Comparison of ENCODE assay signal across 22 mouse cellular contexts in genomic region chr10:58633507-58633906, GRCm38 (mm10). TPM values are rescaled to one million over a fixed set of nuclear protein-coding genes. Genes with fewer than 3 reads are reported as not detected.
A peak's percentile ranks its signal among the peaks of the same experiment; 100 is the strongest.
DNase-seq lines count a peak whose midpoint lies in the region; ATAC-seq and TF ChIP-seq lines count a peak whose summit lies in the region.
"Had no signal": no experiment of that assay in that cellular context is flagged by ENCODE, and none has a peak within 500 bp of the region (broad histone marks: within the 10 kb centered on the region; RNA-seq: fewer than 3 reads in every experiment).

No protein-coding gene starts in this region.

- H3K36me3 ChIP-seq in C2C12 (ENCODE audit: control insufficient read depth, insufficient read depth) (no peaks in the 10 kb centered on the region), MEL (ENCODE audit: control insufficient read depth in 1 of 2, insufficient read depth in 2 of 2, low read length in 2 of 2) (no peaks in the 10 kb centered on the region)
- no peaks in the 10 kb centered on the region for H3K36me3 ChIP-seq in neural tube, embryonic 15.5 days
- H3K36me3 ChIP-seq: embryonic facial prominence, embryonic 13.5 days; embryonic facial prominence, embryonic 15.5 days; forebrain, embryonic 10.5 days; forebrain, embryonic 12.5 days; G1E had no signal

- H3K9ac ChIP-seq in MEL (ENCODE audit: control insufficient read depth, low read depth, low read length, poor library complexity, severe bottlenecking), result no peak overlapping the region
- no peak overlapping the region for H3K9ac ChIP-seq in neural tube, embryonic 15.5 days (replicated peaks)
- H3K9ac ChIP-seq: embryonic facial prominence, embryonic 13.5 days; embryonic facial prominence, embryonic 15.5 days; forebrain, embryonic 12.5 days had no signal

- no peaks in the 10 kb centered on the region for H3K4me1 ChIP-seq in MEL (ENCODE audit: control insufficient read depth in 1 of 2, insufficient read depth in 2 of 2, low read length in 2 of 2)
- H3K4me1 ChIP-seq in neural tube, embryonic 15.5 days, result no peaks in the 10 kb centered on the region

- no peaks in the 10 kb centered on the region for H3K79me3 ChIP-seq in C2C12 (ENCODE audit: low read depth)

- no peaks in the 10 kb centered on the region for H3K79me2 ChIP-seq in C2C12 (ENCODE audit: control insufficient read depth, insufficient read depth)
- no peaks in the 10 kb centered on the region for H3K79me2 ChIP-seq in MEL (ENCODE audit: control insufficient read depth, insufficient read depth, low read length, poor library complexity)

- TF ChIP-seq EP300 in MEL (IDR thresholded peaks at IDR 0.05; ENCODE audit: low read depth in 1 of 2, low read length in 2 of 2), result no peak

- H3K4me3 ChIP-seq in C2C12 (ENCODE audit: insufficient read depth, poor library complexity, severe bottlenecking), result no peak overlapping the region
- no peak overlapping the region for H3K4me3 ChIP-seq in MEL (ENCODE audit: control insufficient read depth in 1 of 2, insufficient read depth in 1 of 2, low read depth in 2 of 2, low read length in 2 of 2)
- no peak overlapping the region for H3K4me3 ChIP-seq in neural tube, embryonic 15.5 days (replicated peaks)
- H3K4me3 ChIP-seq: embryonic facial prominence, embryonic 13.5 days; embryonic facial prominence, embryonic 15.5 days; erythroblast, embryonic 14.5 days; forebrain, embryonic 10.5 days; forebrain, embryonic 12.5 days had no signal

- DNase-seq in cerebellum, postnatal 10 days, result peak; percentile 52 to 67
- DNase-seq in cerebellum, adult 9-10 months, result no peak
- no peak for DNase-seq in MEL (ENCODE audit: low read depth, low spot score)
- DNase-seq: adrenal gland, adult 2 months; adrenal gland, postnatal 10 days; adrenal gland, postnatal 25 days; B cell, adult 2 months; cerebellum, adult 11 months; cerebellum, adult 18-20 months; cerebellum, adult 8-10 months; cerebellum, postnatal 36 days; embryo, embryonic 11 days had no signal

- no peak for TF ChIP-seq RAD21 in MEL (IDR thresholded peaks at IDR 0.05; ENCODE audit: low read depth, low read length)

- 93% methylated on average over 2 of the region's 2 CpGs for WGBS in neural tube, embryonic 15.5 days

- H3K9me3 ChIP-seq in MEL (replicated peaks; ENCODE audit: insufficient read depth, low read length), result no peaks in the 10 kb centered on the region
- H3K9me3 ChIP-seq in neural tube, embryonic 15.5 days (replicated peaks), result no peaks in the 10 kb centered on the region
- H3K9me3 ChIP-seq: embryonic facial prominence, embryonic 13.5 days; embryonic facial prominence, embryonic 15.5 days; forebrain, embryonic 10.5 days; forebrain, embryonic 12.5 days; G1E had no signal

- no peak for ATAC-seq in neural tube, embryonic 15.5 days (ENCODE audit: low FRiP score)
- ATAC-seq: forebrain, embryonic 14.5 days; forebrain, embryonic 16.5 days had no signal

- no peak overlapping the region for H3K4me2 ChIP-seq in neural tube, embryonic 15.5 days
- H3K4me2 ChIP-seq: embryonic facial prominence, embryonic 13.5 days; embryonic facial prominence, embryonic 15.5 days; forebrain, embryonic 12.5 days had no signal

- H3K27me3 ChIP-seq in C2C12 (ENCODE audit: control insufficient read depth, insufficient read depth, insufficient read length) (no peaks in the 10 kb centered on the region), MEL (ENCODE audit: control insufficient read depth in 1 of 2, insufficient read depth in 2 of 2, low read length in 2 of 2) (no peaks in the 10 kb centered on the region)
- H3K27me3 ChIP-seq in neural tube, embryonic 15.5 days (replicated peaks), result no peaks in the 10 kb centered on the region
- H3K27me3 ChIP-seq: embryonic facial prominence, embryonic 13.5 days; embryonic facial prominence, embryonic 15.5 days had no signal

- no peak overlapping the region for H3K27ac ChIP-seq in MEL (ENCODE audit: control insufficient read depth, low read depth, low read length)
- no peak overlapping the region for H3K27ac ChIP-seq in neural tube, embryonic 15.5 days (replicated peaks)
- H3K27ac ChIP-seq: embryonic facial prominence, embryonic 13.5 days; embryonic facial prominence, embryonic 15.5 days; forebrain, embryonic 10.5 days; forebrain, embryonic 12.5 days had no signal

- TF ChIP-seq POLR2A in MEL (IDR thresholded peaks at IDR 0.05; ENCODE audit: control insufficient read depth in 1 of 2, insufficient read depth in 1 of 2, low read depth in 1 of 2, low read length in 2 of 2, poor library complexity in 1 of 2), result no peak

- no peak overlapping the region for H3ac ChIP-seq in C2C12 (ENCODE audit: control insufficient read depth, insufficient read length, low read depth)

- TF ChIP-seq CTCF in C2C12 (IDR thresholded peaks at IDR 0.05; ENCODE audit: control insufficient read depth, insufficient read depth, insufficient read length), result no peak
- TF ChIP-seq CTCF in MEL (IDR thresholded peaks at IDR 0.05 in 2 of 3, conservative IDR thresholded peaks at IDR 0.05 in 1 of 3; ENCODE audit: control insufficient read depth in 1 of 3, insufficient read depth in 1 of 3, low read depth in 2 of 3, low read length in 3 of 3, poor library complexity in 1 of 3, severe bottlenecking in 1 of 3), result no peak

TF ChIP-seq in C2C12, 6 proteins besides CTCF, POLR2A, EP300 and RAD21:
- TF ChIP-seq MYOG (IDR thresholded peaks at IDR 0.05; ENCODE audit: control insufficient read depth, extremely low read depth, insufficient read length), result no peak
- peak; percentile 45 for TF ChIP-seq USF1 (IDR thresholded peaks at IDR 0.05; ENCODE audit: low read depth)

TF ChIP-seq in MEL, 35 proteins besides CTCF, POLR2A, EP300 and RAD21:
- TF ChIP-seq BHLHE40 (IDR thresholded peaks at IDR 0.05; ENCODE audit: borderline replicate concordance, low read depth, low read length) (no peak), JUND (IDR thresholded peaks at IDR 0.05; ENCODE audit: low read depth, low read length) (no peak), UBTF (IDR thresholded peaks at IDR 0.05; ENCODE audit: borderline replicate concordance, insufficient read depth, low read depth, low read length) (no peak), ETS1 (IDR thresholded peaks at IDR 0.05; ENCODE audit: low read depth, low read length) (no peak), USF1 (IDR thresholded peaks at IDR 0.05; ENCODE audit: low read depth, low read length) (0 out of 2 replicates have a peak, but pooled peaks have one; percentile 26), MAZ (IDR thresholded peaks at IDR 0.05; ENCODE audit: low read depth, low read length) (no peak), CHD1 (IDR thresholded peaks at IDR 0.05; ENCODE audit: low read depth, low read length) (no peak), MAX (IDR thresholded peaks at IDR 0.05; ENCODE audit: low read length) (no peak), E2F4 (IDR thresholded peaks at IDR 0.05; ENCODE audit: borderline replicate concordance, low read depth, low read length) (no peak)

RNA-seq across cellular contexts. Expression of gene Edar, which starts 41.9 kb away (rescaled TPM):
- polyA plus RNA-seq in C2C12 (2012; fragmentation: generic; extraction: Trizol), result not detected
- total RNA-seq in MEL (2012; rRNA removed), result not detected in 2 replicates
- not detected for polyA plus RNA-seq in MEL (2012; ENCODE audit: insufficient read depth in 1 of 2, insufficient read length in 2 of 2, low read depth in 1 of 2, low replicate concordance in 2 of 2, missing spikeins in 1 of 2)
- polyA plus RNA-seq in neural tube, embryonic 15.5 days (2015; fragmentation: Nextera tagmentation; extraction: Ambion mirVana), result 0.06 and 0.28 TPM in 2 replicates
- total RNA-seq: G1E had no signal
- polyA plus RNA-seq: erythroblast, embryonic 14.5 days; G1E had no signal

Comparison
In these comparisons a context has a peak if more than half of its experiments do, and no peak if none do; other contexts are left out.
1. DNase-seq: peak in cerebellum, postnatal 10 days (2 of 2); none in cerebellum, adult 9-10 months (single experiment) and MEL (single experiment).